Comparison of ENCODE assay signal across 10 mouse cellular contexts in the genomic region with DNA sequence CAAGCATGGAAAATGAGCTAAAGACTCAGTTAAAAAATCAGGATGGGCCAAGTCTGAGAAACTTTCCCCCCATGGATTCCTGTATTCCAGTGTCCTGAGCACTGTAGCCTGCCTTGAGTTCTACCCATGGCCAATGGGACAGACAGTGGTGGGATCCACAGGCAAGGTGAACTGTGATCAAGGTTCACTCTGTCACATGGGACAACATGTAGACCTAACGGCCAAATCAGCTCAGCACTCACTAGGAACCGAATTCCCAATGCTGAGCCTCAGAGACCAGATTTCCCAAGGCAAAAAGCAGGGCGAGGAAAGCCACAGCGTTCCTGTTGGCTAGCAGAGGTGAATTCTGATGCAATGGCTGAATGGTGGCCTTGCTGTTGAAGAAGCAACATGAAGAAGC.
"Had no signal": no experiment of that assay in that cellular context is flagged by ENCODE, and none has a peak within 500 bp of the region (broad histone marks: within the 10 kb centered on the region; RNA-seq: fewer than 3 reads in every experiment).

No protein-coding gene starts in this region.

- H3K9ac ChIP-seq: kidney, embryonic 15.5 days; midbrain, embryonic 13.5 days; neural tube, embryonic 15.5 days had no signal

- ATAC-seq: intestine, embryonic 16.5 days; midbrain, embryonic 13.5 days had no signal

- H3K9me3 ChIP-seq: kidney, embryonic 15.5 days; limb, embryonic 10.5 days; midbrain, embryonic 13.5 days; neural tube, embryonic 15.5 days had no signal

- H3K27me3 ChIP-seq: kidney, embryonic 15.5 days; midbrain, embryonic 13.5 days; neural tube, embryonic 15.5 days had no signal

- H3K36me3 ChIP-seq: limb, embryonic 10.5 days; neural tube, embryonic 15.5 days had no signal

- DNase-seq: lung, adult 18-20 months; right cerebral cortex, adult 18-20 months; right cerebral cortex, postnatal 25 days; thymus, postnatal 36 days had no signal

- H3K4me1 ChIP-seq: limb, embryonic 10.5 days; midbrain, embryonic 13.5 days; neural tube, embryonic 15.5 days had no signal

- H3K27ac ChIP-seq: kidney, embryonic 15.5 days; limb, embryonic 10.5 days; midbrain, embryonic 13.5 days; neural tube, embryonic 15.5 days had no signal

- H3K4me2 ChIP-seq: kidney, embryonic 15.5 days; midbrain, embryonic 13.5 days; neural tube, embryonic 15.5 days had no signal

- H3K4me3 ChIP-seq: kidney, embryonic 15.5 days; limb, embryonic 10.5 days; midbrain, embryonic 13.5 days; myocyte; neural tube, embryonic 15.5 days had no signal
